In the genomic region with DNA sequence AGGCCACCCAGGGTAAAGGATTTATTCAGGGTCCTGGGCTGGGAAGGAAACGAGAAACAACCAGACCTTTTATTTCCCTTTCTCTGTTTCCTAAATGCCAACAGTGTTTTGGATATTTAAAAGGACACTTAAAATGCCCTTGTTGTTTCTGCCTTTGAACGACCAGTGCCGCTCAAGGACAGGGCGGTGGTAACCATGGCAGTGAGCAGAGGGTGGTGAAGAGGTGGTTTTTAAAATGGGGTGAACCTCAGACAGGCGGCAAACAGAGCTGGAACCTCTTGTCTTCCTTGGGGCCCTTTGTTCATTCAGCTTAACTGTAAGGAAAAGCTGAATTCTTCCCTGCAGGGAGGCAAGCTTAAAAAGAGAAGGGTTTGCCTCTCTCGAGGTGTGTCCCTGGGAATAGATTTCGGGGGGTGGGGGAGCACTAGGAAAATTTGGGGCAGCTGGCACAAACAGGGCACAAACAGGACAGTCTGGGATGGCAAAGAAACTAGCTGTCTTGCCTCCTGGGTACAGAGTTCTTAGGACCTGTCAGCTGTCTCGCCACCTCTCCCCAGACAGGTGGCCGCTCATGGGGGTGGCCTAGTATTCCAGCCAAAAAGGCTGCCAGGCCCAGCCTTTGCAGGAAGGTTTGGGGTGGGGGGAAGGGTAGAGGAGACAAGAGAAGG, we compare ENCODE assay signal across 7 mouse cellular contexts. TPM values are rescaled to one million over a fixed set of nuclear protein-coding genes. Genes with fewer than 3 reads are reported as not detected.
DNase-seq lines count a peak whose midpoint lies in the region; ATAC-seq lines count a peak whose summit lies in the region.

No protein-coding gene starts in this region.

- H3K36me3 ChIP-seq in embryonic facial prominence, embryonic 10.5 days (replicated peaks): no peaks in the 10 kb centered on the region
- no peaks in the 10 kb centered on the region for H3K36me3 ChIP-seq in hindbrain, embryonic 13.5 days

- DNase-seq in ovary, adult 18-20 months (ENCODE audit: low spot score): peak; percentile 50
- no peak for DNase-seq in ovary, postnatal 10 days (ENCODE audit: low spot score)
- DNase-seq in embryonic facial prominence, embryonic 10.5 days (ENCODE audit: low spot score): no peak
- DNase-seq in lung, postnatal 36 days: peak; percentile 69
- no peak for DNase-seq in spleen, postnatal 4 days (ENCODE audit: low spot score in 2 of 2)
- DNase-seq in thymus, postnatal 10 days (ENCODE audit: low spot score in 2 of 2): no peak

- no peaks in the 10 kb centered on the region for H3K9me3 ChIP-seq in embryonic facial prominence, embryonic 10.5 days
- no peaks in the 10 kb centered on the region for H3K9me3 ChIP-seq in hindbrain, embryonic 13.5 days

- 3% methylated on average over 9 of the region's 9 CpGs for WGBS in embryonic facial prominence, embryonic 10.5 days
- 5% methylated on average over 9 of the region's 9 CpGs for WGBS in hindbrain, embryonic 13.5 days

- H3K27me3 ChIP-seq in embryonic facial prominence, embryonic 10.5 days (replicated peaks; ENCODE audit: low read depth, poor library complexity, severe bottlenecking): peaks cover 81% of the 10 kb centered on the region
- peaks cover 68% of the 10 kb centered on the region for H3K27me3 ChIP-seq in hindbrain, embryonic 13.5 days

- H3K4me2 ChIP-seq in hindbrain, embryonic 13.5 days: peak overlapping the region; percentile 93

- no peak overlapping the region for H3K27ac ChIP-seq in embryonic facial prominence, embryonic 10.5 days (replicated peaks)
- no peak overlapping the region for H3K27ac ChIP-seq in hindbrain, embryonic 13.5 days

- peaks cover 41% of the 10 kb centered on the region for H3K4me1 ChIP-seq in embryonic facial prominence, embryonic 10.5 days
- H3K4me1 ChIP-seq in hindbrain, embryonic 13.5 days (replicated peaks): peaks cover 37% of the 10 kb centered on the region

- peak overlapping the region; percentile 59 for H3K4me3 ChIP-seq in embryonic facial prominence, embryonic 10.5 days
- peak overlapping the region; percentile 43; the same call in 1 of the 2 replicates for H3K4me3 ChIP-seq in hindbrain, embryonic 13.5 days

- no peak overlapping the region for H3K9ac ChIP-seq in hindbrain, embryonic 13.5 days

- 0 out of 2 replicates have a peak, but pooled peaks have one; percentile 8 for ATAC-seq in hindbrain, embryonic 13.5 days (ENCODE audit: low FRiP score)

RNA-seq across cellular contexts. Expression of gene Klf9, which starts 7.5 kb away (rescaled TPM):
- polyA plus RNA-seq in embryonic facial prominence, embryonic 10.5 days (2016; fragmentation: Nextera tagmentation; extraction: Ambion mirVana): 0.79 and 0.96 TPM in 2 replicates
- 1.4 and 1.8 TPM in 2 replicates for polyA plus RNA-seq in hindbrain, embryonic 13.5 days (2015; fragmentation: Nextera tagmentation; extraction: Ambion mirVana)

Comparison
In these comparisons a context has a peak if more than half of its experiments do, and no peak if none do; other contexts are left out.
1. DNase-seq: peak in ovary, adult 18-20 months (single experiment) and lung, postnatal 36 days (single experiment); none in ovary, postnatal 10 days (single experiment), embryonic facial prominence, embryonic 10.5 days (single experiment), spleen, postnatal 4 days (0 of 2) and thymus, postnatal 10 days (0 of 2).